Comparison of ENCODE assay signal across 25 mouse cellular contexts in the genomic region with DNA sequence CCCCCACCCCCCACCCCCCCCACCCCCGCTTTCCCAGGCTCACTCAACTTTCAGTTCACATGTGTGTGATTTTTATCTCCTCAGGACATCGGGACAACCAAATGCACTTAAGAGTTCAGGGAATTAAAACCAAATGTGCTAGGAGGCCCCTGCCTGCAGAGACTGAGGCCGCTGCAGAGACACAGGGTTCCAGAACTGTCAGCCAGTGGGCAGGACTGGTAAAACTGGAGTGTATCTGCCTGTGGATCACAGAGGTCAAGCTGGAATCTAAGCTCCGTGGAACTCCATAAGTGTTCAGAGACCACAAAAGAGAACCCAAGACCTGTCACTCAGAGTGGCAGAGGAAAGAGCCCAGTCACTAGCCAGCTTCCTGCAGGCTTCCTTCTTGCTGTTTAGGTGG.
DNase-seq lines count a peak whose midpoint lies in the region; ATAC-seq lines count a peak whose summit lies in the region.
"Had no signal": no experiment of that assay in that cellular context is flagged by ENCODE, and none has a peak within 500 bp of the region (broad histone marks: within the 10 kb centered on the region; RNA-seq: fewer than 3 reads in every experiment).

No protein-coding gene starts in this region.

- ATAC-seq in embryonic facial prominence, embryonic 11.5 days (replicated peaks; ENCODE audit: insufficient number of reproducible peaks, low FRiP score, low TSS enrichment, low read depth) = no peak
- no peak for ATAC-seq in embryonic facial prominence, embryonic 15.5 days (ENCODE audit: insufficient number of reproducible peaks, low FRiP score, low TSS enrichment, low read depth)
- ATAC-seq in limb, embryonic 12.5 days (ENCODE audit: insufficient number of reproducible peaks, insufficient read depth, low FRiP score, low TSS enrichment, low read depth) = no peak
- no peak for ATAC-seq in liver, embryonic 11.5 days (replicated peaks; ENCODE audit: low FRiP score)
- ATAC-seq: forebrain, embryonic 15.5 days; intestine, postnatal 0 days; Patski had no signal

- peak; percentile 59 for DNase-seq in embryo, embryonic 11 days
- no peak for DNase-seq in embryo, embryonic 9.5 days (ENCODE audit: extremely low spot score)
- DNase-seq in embryonic facial prominence, embryonic 11.5 days (ENCODE audit: low spot score) = peak; percentile 77
- DNase-seq in left cerebral cortex, postnatal 14 days (ENCODE audit: low spot score in 2 of 2) = no peak
- DNase-seq in liver, embryonic 11.5 days (ENCODE audit: low spot score) = no peak
- DNase-seq in heart, postnatal 14 days = no peak
- DNase-seq: adrenal gland, postnatal 10 days; adrenal gland, postnatal 36 days; B cell, adult 2 months; cerebellum, adult 11 months; cerebellum, adult 2 months; cerebellum, adult 9-11 months; cerebellum, postnatal 25 days; gastrocnemius, postnatal 36 days; heart, adult 2 months; kidney, adult 2 months had no signal

- no peak overlapping the region for H3K4me3 ChIP-seq in embryonic facial prominence, embryonic 11.5 days (ENCODE audit: low read depth, low read length)
- no peak overlapping the region for H3K4me3 ChIP-seq in embryonic facial prominence, embryonic 15.5 days (replicated peaks)
- H3K4me3 ChIP-seq in limb, embryonic 12.5 days (replicated peaks) = no peak overlapping the region
- H3K4me3 ChIP-seq in liver, embryonic 11.5 days (ENCODE audit: low read depth, low read length) = no peak overlapping the region
- H3K4me3 ChIP-seq: forebrain, embryonic 15.5 days; heart, adult 2 months; heart, embryonic 10.5 days; heart, embryonic 13.5 days; hindbrain, embryonic 15.5 days had no signal

- no peaks in the 10 kb centered on the region for H3K36me3 ChIP-seq in embryonic facial prominence, embryonic 11.5 days (replicated peaks; ENCODE audit: control insufficient read depth, insufficient read depth, low read depth, low read length)
- H3K36me3 ChIP-seq in embryonic facial prominence, embryonic 15.5 days = no peaks in the 10 kb centered on the region
- no peaks in the 10 kb centered on the region for H3K36me3 ChIP-seq in limb, embryonic 12.5 days
- H3K36me3 ChIP-seq in liver, embryonic 11.5 days (ENCODE audit: control insufficient read depth, insufficient read depth, low read length) = no peaks in the 10 kb centered on the region
- H3K36me3 ChIP-seq: forebrain, embryonic 15.5 days; G1E; heart, embryonic 10.5 days; heart, embryonic 13.5 days; hindbrain, embryonic 15.5 days had no signal

- WGBS in embryonic facial prominence, embryonic 11.5 days = 14% methylated on average over 4 of the region's 4 CpGs
- 9% methylated on average over 4 of the region's 4 CpGs for WGBS in embryonic facial prominence, embryonic 15.5 days
- 8% methylated on average over 4 of the region's 4 CpGs for WGBS in limb, embryonic 12.5 days
- 45% methylated on average over 4 of the region's 4 CpGs for WGBS in liver, embryonic 11.5 days

- H3K9ac ChIP-seq in embryonic facial prominence, embryonic 11.5 days (replicated peaks; ENCODE audit: low read length) = no peak overlapping the region
- H3K9ac ChIP-seq in embryonic facial prominence, embryonic 15.5 days = no peak overlapping the region
- no peak overlapping the region for H3K9ac ChIP-seq in limb, embryonic 12.5 days (replicated peaks)
- no peak overlapping the region for H3K9ac ChIP-seq in liver, embryonic 11.5 days (ENCODE audit: low read depth, low read length)
- H3K9ac ChIP-seq: forebrain, embryonic 15.5 days; heart, embryonic 13.5 days; hindbrain, embryonic 15.5 days had no signal

- no peak overlapping the region for H3K27ac ChIP-seq in embryonic facial prominence, embryonic 11.5 days (replicated peaks; ENCODE audit: low read depth, low read length)
- H3K27ac ChIP-seq in embryonic facial prominence, embryonic 15.5 days (replicated peaks) = peak overlapping the region; percentile 65
- H3K27ac ChIP-seq in limb, embryonic 12.5 days = peak overlapping the region; percentile 64; the same call in 1 of the 2 replicates
- H3K27ac ChIP-seq in liver, embryonic 11.5 days (ENCODE audit: low read depth, low read length) = no peak overlapping the region
- H3K27ac ChIP-seq: forebrain, embryonic 15.5 days; heart, adult 2 months; heart, embryonic 10.5 days; heart, embryonic 13.5 days; hindbrain, embryonic 15.5 days had no signal

- no peaks in the 10 kb centered on the region for H3K27me3 ChIP-seq in embryonic facial prominence, embryonic 11.5 days (ENCODE audit: control insufficient read depth, insufficient read depth, low read length)
- H3K27me3 ChIP-seq in embryonic facial prominence, embryonic 15.5 days = no peaks in the 10 kb centered on the region
- H3K27me3 ChIP-seq in limb, embryonic 12.5 days = peaks cover 16% of the 10 kb centered on the region
- no peaks in the 10 kb centered on the region for H3K27me3 ChIP-seq in liver, embryonic 11.5 days (replicated peaks; ENCODE audit: control insufficient read depth, insufficient read depth, low read length)
- H3K27me3 ChIP-seq: forebrain, embryonic 15.5 days; heart, embryonic 13.5 days; hindbrain, embryonic 15.5 days had no signal

- H3K4me2 ChIP-seq in embryonic facial prominence, embryonic 11.5 days (ENCODE audit: low read depth, low read length) = no peak overlapping the region
- H3K4me2 ChIP-seq in embryonic facial prominence, embryonic 15.5 days (replicated peaks) = no peak overlapping the region
- peak overlapping the region; percentile 9; the same call in 1 of the 2 replicates for H3K4me2 ChIP-seq in limb, embryonic 12.5 days
- H3K4me2 ChIP-seq in liver, embryonic 11.5 days = no peak overlapping the region
- H3K4me2 ChIP-seq: forebrain, embryonic 15.5 days; heart, embryonic 13.5 days; hindbrain, embryonic 15.5 days had no signal

- no peaks in the 10 kb centered on the region for H3K9me3 ChIP-seq in embryonic facial prominence, embryonic 11.5 days (replicated peaks; ENCODE audit: control insufficient read depth, low read length)
- H3K9me3 ChIP-seq in embryonic facial prominence, embryonic 15.5 days (replicated peaks) = no peaks in the 10 kb centered on the region; the same call in 1 of the 2 replicates
- peaks cover 8% of the 10 kb centered on the region; the same call in 1 of the 2 replicates for H3K9me3 ChIP-seq in limb, embryonic 12.5 days
- no peaks in the 10 kb centered on the region; the same call in 1 of the 2 replicates for H3K9me3 ChIP-seq in liver, embryonic 11.5 days (ENCODE audit: control insufficient read depth, low read length)
- H3K9me3 ChIP-seq: forebrain, embryonic 15.5 days; heart, embryonic 13.5 days; hindbrain, embryonic 15.5 days had no signal

- peaks cover 6% of the 10 kb centered on the region for H3K4me1 ChIP-seq in embryonic facial prominence, embryonic 11.5 days (ENCODE audit: control insufficient read depth, insufficient read depth, low read length)
- H3K4me1 ChIP-seq in embryonic facial prominence, embryonic 15.5 days = peaks cover 23% of the 10 kb centered on the region; the same call in 1 of the 2 replicates
- peaks cover 33% of the 10 kb centered on the region for H3K4me1 ChIP-seq in limb, embryonic 12.5 days (replicated peaks)
- no peaks in the 10 kb centered on the region; the same call in 1 of the 2 replicates for H3K4me1 ChIP-seq in liver, embryonic 11.5 days (replicated peaks; ENCODE audit: control insufficient read depth, insufficient read depth, low read length)
- H3K4me1 ChIP-seq: forebrain, embryonic 15.5 days; heart, embryonic 13.5 days; hindbrain, embryonic 15.5 days had no signal

- intact Hi-C loops in left cerebral cortex, postnatal 14 days (cut with DNase I) = no loop called here
- intact Hi-C loops in heart, postnatal 14 days (cut with DNase I) = no loop called here

Comparison
In these comparisons a context has a peak if more than half of its experiments do, and no peak if none do; other contexts are left out.
1. DNase-seq: peak in embryo, embryonic 11 days (single experiment) and embryonic facial prominence, embryonic 11.5 days (single experiment); none in embryo, embryonic 9.5 days (single experiment), left cerebral cortex, postnatal 14 days (0 of 2), liver, embryonic 11.5 days (single experiment) and heart, postnatal 14 days (0 of 2).
2. H3K27ac ChIP-seq: peak in embryonic facial prominence, embryonic 15.5 days (single experiment) and limb, embryonic 12.5 days (single experiment); none in embryonic facial prominence, embryonic 11.5 days (single experiment) and liver, embryonic 11.5 days (single experiment).